Mouse (Mus musculus): ENCODE measurements around the gene Exosc7. TPM values are rescaled to one million over a fixed set of nuclear protein-coding genes. Genes with fewer than 3 reads are reported as not detected.

Gene Exosc7
- total RNA-seq, 2 experiments from 2014 or later = 25.5 to 30.8 TPM

DNA sequence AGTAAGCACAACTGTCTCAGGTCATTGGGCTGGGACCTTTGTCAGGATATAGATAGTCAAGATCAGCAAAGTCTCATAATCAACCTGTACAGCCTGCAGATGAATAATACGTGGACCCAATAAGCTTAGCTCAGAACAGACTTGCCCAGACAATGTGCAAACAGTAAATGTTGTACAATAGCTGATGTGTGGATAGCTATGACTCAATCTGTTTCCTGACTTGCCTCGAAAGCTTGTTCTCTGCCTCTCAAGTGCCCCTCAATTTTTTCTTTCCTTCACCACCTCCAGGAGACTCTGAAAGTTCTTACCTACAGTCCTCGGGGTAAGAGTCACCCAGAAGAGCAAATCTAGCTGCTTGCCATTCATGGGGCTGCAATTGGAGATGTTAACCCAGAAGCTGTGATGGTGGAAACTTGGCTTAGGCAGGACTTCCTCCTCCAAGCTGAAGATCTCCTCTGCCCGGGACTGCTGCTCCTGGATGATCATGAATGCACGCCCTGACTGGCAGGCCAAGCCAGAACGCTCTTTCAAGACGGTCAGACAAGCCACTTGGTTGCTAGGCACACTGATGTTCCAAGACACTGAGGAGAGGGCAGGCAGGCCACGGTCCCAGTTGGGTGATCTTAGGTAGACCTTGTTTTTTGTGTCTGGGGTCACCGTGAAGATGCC lies 64.5 kb downstream of the Exosc7 start:
- no peak for DNase-seq
- intact Hi-C loops (cut with DNase I) = no loop called here

DNA sequence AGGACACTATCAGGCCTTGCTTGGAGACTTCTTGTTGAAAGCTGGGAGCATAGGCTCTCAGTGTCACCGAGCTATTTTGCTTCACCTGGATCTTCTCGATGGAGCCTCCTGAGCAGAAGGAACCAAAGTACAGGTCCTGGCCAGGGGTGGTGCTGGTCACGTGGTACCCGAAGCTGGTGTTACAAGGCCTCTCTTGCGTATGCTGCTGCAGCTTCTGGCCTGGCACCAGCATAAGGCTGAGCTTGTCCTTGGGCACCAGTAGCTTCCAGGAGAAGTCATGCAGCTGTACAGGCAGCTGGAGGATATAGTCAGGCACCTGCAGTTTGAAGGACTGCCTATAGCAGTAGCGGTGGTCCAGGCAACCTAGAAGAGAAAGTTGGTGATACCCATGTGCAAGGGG lies 67.0 kb downstream of the Exosc7 start:
- no peak for DNase-seq

DNA sequence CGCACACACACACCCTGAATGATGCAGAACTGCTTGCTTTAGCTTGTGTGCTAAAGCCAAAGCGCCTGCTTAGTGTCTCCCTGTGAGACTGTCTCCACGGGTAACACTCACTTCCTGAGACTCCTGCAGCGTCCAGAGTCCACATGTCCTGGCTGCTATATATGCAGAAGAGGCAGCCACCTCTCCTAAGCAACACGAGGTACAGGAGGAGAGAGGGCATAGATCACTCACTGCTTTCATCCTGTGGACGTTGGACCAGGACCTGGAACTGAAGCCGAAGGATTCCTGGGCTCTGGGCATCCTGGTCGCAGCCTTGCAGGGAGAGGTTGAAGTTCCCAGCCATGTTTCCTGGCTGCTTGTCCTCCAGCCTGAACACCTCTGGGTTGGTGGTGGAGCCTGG lies 70.2 kb downstream of the Exosc7 start:
- intact Hi-C loops (cut with DNase I) = no loop called here
- no peak for DNase-seq

More for the DNA sequence above, 67.0 kb downstream of the Exosc7 start:
- intact Hi-C loops (cut with DNase I) = no loop called here

DNA sequence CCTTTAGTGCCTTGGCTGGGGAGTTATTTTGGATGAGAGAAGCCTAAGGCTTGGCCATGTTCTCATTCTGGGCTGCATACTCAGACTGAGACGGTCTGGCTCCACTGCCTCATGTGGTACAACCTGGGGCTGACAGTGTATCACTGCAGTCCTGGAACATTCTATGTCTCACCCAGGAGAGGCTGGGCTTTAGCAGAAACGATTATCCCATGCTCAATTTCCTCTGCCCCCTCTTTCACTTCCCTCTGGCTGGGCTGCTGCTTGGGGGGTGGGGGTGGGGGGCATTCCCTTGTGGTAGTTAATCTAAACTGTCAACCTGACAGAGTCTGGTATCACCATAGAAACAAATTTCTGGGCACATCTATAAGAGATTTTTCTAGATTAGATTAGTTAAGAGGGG lies 72.5 kb downstream of the Exosc7 start:
- DNase-seq = no peak
- intact Hi-C loops (cut with DNase I) = no loop called here

Other genes with a start within 250 kb of the Exosc7 start
- 100 to 1,000 TPM; 109 to 113 TPM for gene Zfp445, start 247.2 kb upstream of the Exosc7 start, total RNA-seq (2021)
- gene Zkscan7, start 227.5 kb upstream of the Exosc7 start, total RNA-seq (2021) = 1 to 10 TPM; 4.8 to 5.0 TPM
- 1 to 10 TPM; 3.0 to 3.1 TPM for gene Zfp105, start 190.1 kb upstream of the Exosc7 start, total RNA-seq (2021)
- 10 to 100 TPM; 18.4 to 19.2 TPM for gene 1110059G10Rik, start 162.2 kb upstream of the Exosc7 start, total RNA-seq (2021)
- 1 to 10 TPM; 2.9 to 4.1 TPM for gene Kif15, start 162.2 kb upstream of the Exosc7 start, total RNA-seq (2021)
- 10 to 100 TPM; 11.6 to 13.4 TPM for gene Tmem42, start 91.9 kb upstream of the Exosc7 start, total RNA-seq (2021)
- gene Tgm4, start 78.5 kb upstream of the Exosc7 start, total RNA-seq (2021) = not detected
- gene Zdhhc3, start within 50 bp of the Exosc7 start, total RNA-seq (2021) = 10 to 100 TPM; 43.2 to 45.0 TPM
- 10 to 100 TPM; 62.4 to 67.9 TPM for gene Clec3b, start 37.7 kb downstream of the Exosc7 start, total RNA-seq (2021)
- gene Cdcp1, start 102.8 kb downstream of the Exosc7 start, total RNA-seq (2021) = under 1 TPM; 0.07 to 0.29 TPM
- 10 to 100 TPM in 1 of 2 experiments, 1 to 10 TPM in 1; 9.7 to 13.9 TPM for gene Tmem158, start 147.5 kb downstream of the Exosc7 start, total RNA-seq (2021)

Data from heart, postnatal 14 days (tissue).